Mouse (Mus musculus) neural tube, embryonic 14.5 days (tissue): Measurements from ENCODE around the gene Add3. TPM values are rescaled to one million over a fixed set of nuclear protein-coding genes. Genes with fewer than 3 reads are reported as not detected.

Experiments
- ATAC-seq: fragments of 200-750 bp; cut with Nextera tagmentation; 2 replicates; pipeline ENCODE4 v1.8.0; 2017; ENCODE audit warnings: low read depth, mild to moderate bottlenecking, moderate TSS enrichment, moderate library complexity
- H3K27ac ChIP-seq: fragments of 300-500 bp; sonication (generic); 2 replicates; pipeline ENCODE4 v1.5.1; 2014; ENCODE audit warnings: low read depth, mild to moderate bottlenecking, control low read depth, low read length, moderate library complexity, mixed read lengths
- H3K27me3 ChIP-seq: fragments of 300-500 bp; sonication (generic); 2 replicates; pipeline ENCODE4 v1.6.1; 2014; ENCODE audit warnings: low read length; ENCODE audit not compliant: control insufficient read depth, insufficient read depth
- H3K36me3 ChIP-seq: fragments of 300-500 bp; sonication (generic); 2 replicates; pipeline ENCODE4 v1.6.1; 2014; ENCODE audit warnings: low read length, mixed read lengths; ENCODE audit not compliant: control insufficient read depth, insufficient read depth
- H3K4me1 ChIP-seq: fragments of 300-500 bp; sonication (generic); 2 replicates; pipeline ENCODE4 v1.6.1; 2014; ENCODE audit warnings: low read length; ENCODE audit not compliant: control insufficient read depth, insufficient read depth
- H3K4me2 ChIP-seq: fragments of 300-500 bp; sonication (generic); 2 replicates; pipeline ENCODE4 v1.6.1; 2014; ENCODE audit warnings: mild to moderate bottlenecking, low read depth, low read length, control low read depth
- H3K4me3 ChIP-seq: fragments of 300-500 bp; sonication (generic); 2 replicates; pipeline ENCODE4 v1.5.1; 2014; ENCODE audit warnings: low read depth, low read length, control low read depth, mixed read lengths
- H3K9ac ChIP-seq: fragments of 300-500 bp; sonication (generic); replicated peaks from 2 replicates; pipeline ENCODE4 v1.6.1; 2014; ENCODE audit warnings: low read depth, mild to moderate bottlenecking, control low read depth, low read length, mixed read lengths
- H3K9me3 ChIP-seq: fragments of 300-500 bp; sonication (generic); 2 replicates; pipeline ENCODE4 v1.6.1; 2016; ENCODE audit warnings: low read length; ENCODE audit not compliant: control insufficient read depth
- WGBS: fragments of 180-500 bp; shearing (Covaris S2); extraction: QIAGEN DNeasy Blood & Tissue Kit; methylation state at CpG from one replicate; pipeline ENCODE4 v1.1.7; 2014; 5-methylcytosine and 5-hydroxymethylcytosine counted together
- polyA plus RNA-seq: library from polyadenylated mRNA; unstranded; fragments of >200 nt; fragmentation: Nextera tagmentation; extraction: Ambion mirVana; gene quantifications from 2 replicates; pipeline ENCODE4 v1.2.1, GENCODE M21; 2014

Gene Add3
- polyA plus RNA-seq, 1 experiment from 2014 or later, result 26.3 TPM

- Histone ChIP-seq H3K9me3 (no peaks in the 10 kb centered on the region), H3K27ac (no peak overlapping the region), H3K27me3 (no peaks in the 10 kb centered on the region), H3K4me3 (no peak overlapping the region), H3K36me3 (no peaks in the 10 kb centered on the region), H3K9ac (no peak overlapping the region), H3K4me1 (peaks cover 9% of the 10 kb centered on the region), H3K4me2 (no peak overlapping the region)
- WGBS, result 82% methylated on average over 7 of the region's 7 CpGs
- no peak for ATAC-seq
Measured at GRCm38 (mm10) chr19:53262061-53262460, 121.8 kb downstream of the Add3 start.

- 22% methylated on average over 22 of the region's 23 CpGs for WGBS
- Histone ChIP-seq H3K4me1 (peaks cover 9% of the 10 kb centered on the region), H3K27ac (no peak overlapping the region), H3K36me3 (no peaks in the 10 kb centered on the region), H3K9me3 (no peaks in the 10 kb centered on the region), H3K4me3 (no peak overlapping the region), H3K27me3 (no peaks in the 10 kb centered on the region), H3K9ac (no peak overlapping the region), H3K4me2 (peak overlapping the region; percentile 32)
- ATAC-seq, result no peak
Measured at GRCm38 (mm10) chr19:53263859-53264733, 123.9 kb downstream of the Add3 start.

DNA sequence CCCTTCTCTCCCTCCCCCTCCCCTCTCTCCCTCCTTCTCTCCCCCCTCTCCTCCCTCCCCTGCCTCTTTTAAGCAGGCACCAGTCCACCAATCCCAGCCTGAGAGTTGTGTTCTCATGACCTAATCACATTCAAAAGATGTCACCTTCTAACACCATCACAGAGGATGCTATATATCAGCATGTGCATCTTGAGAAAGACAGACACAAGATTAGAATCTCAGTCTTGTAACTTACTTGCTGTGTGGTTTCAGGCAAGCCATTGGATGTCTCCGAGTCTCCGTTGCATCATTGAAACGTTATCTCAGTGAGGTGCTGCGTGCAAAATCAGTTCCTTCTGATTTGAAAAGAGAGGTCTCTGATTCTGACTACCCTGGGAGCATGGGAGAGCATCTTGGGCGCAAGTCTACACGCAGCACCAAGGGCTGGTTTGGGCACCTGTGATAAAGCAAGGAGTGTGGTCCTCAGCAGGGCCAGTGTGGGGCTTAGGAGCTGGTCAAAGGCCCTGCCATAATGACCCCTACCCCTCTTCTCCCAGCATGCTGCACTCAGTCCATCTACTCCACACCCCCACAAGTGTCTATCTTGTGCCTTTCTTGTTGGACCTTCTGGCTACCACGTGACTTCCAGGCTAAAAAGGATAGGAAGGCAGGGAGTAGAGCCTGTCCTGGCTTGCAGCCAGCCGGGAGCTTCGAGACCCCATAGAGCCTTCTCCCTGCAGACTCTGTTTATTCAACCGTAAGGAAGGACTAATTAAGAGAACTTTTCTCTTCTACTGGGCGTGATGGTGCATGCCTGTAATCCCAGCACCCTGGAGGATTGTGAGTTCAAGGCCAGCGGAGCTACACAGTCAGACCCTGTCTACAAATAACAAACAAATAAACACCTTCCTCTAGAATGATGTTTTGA, 124.8 kb downstream of the Add3 start:
- H3K4me3 ChIP-seq, result no peak overlapping the region
- H3K27ac ChIP-seq, result no peak overlapping the region
- ATAC-seq, result peak; percentile 66
- no peaks in the 10 kb centered on the region for H3K27me3 ChIP-seq
- no peaks in the 10 kb centered on the region for H3K9me3 ChIP-seq
- no peak overlapping the region for H3K9ac ChIP-seq
- peaks cover 9% of the 10 kb centered on the region for H3K4me1 ChIP-seq
- 53% methylated on average over 12 of the region's 12 CpGs for WGBS
- H3K36me3 ChIP-seq, result no peaks in the 10 kb centered on the region
- no peak overlapping the region for H3K4me2 ChIP-seq

DNA sequence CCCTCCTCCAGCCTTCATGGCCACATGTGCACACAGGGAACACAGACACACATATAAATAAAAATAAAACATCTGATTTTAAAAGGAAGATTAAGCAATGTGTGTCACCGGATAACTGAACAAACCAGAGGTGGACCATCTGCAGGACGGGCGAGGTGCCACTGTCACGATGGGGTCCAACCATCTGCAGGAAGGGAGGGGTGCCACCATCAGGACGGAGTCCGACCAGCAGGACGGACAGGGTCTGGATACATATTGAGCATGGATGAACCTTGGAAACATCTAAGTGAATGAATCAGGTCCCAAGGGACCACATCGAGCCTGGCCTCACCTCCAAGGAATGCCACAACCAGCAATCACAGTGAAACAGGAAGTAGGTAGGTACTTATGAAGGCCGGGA, 127.1 kb downstream of the Add3 start:
- ATAC-seq, result no peak
- H3K4me2 ChIP-seq, result no peak overlapping the region
- H3K9ac ChIP-seq, result no peak overlapping the region
- H3K36me3 ChIP-seq, result no peaks in the 10 kb centered on the region
- 93% methylated on average over 9 of the region's 9 CpGs for WGBS
- no peak overlapping the region for H3K27ac ChIP-seq
- H3K4me3 ChIP-seq, result no peak overlapping the region
- peaks cover 9% of the 10 kb centered on the region for H3K4me1 ChIP-seq
- H3K9me3 ChIP-seq, result no peaks in the 10 kb centered on the region
- H3K27me3 ChIP-seq, result no peaks in the 10 kb centered on the region

GRCm38 (mm10) chr19:53273055-53273722, 132.9 kb downstream of the Add3 start:
- Histone ChIP-seq H3K4me2 (no peak overlapping the region), H3K9me3 (no peaks in the 10 kb centered on the region), H3K27ac (no peak overlapping the region), H3K36me3 (no peaks in the 10 kb centered on the region), H3K27me3 (no peaks in the 10 kb centered on the region), H3K4me1 (no peaks in the 10 kb centered on the region), H3K9ac (no peak overlapping the region), H3K4me3 (no peak overlapping the region)
- no peak for ATAC-seq
- WGBS, result 87% methylated on average over 17 of the region's 17 CpGs

DNA sequence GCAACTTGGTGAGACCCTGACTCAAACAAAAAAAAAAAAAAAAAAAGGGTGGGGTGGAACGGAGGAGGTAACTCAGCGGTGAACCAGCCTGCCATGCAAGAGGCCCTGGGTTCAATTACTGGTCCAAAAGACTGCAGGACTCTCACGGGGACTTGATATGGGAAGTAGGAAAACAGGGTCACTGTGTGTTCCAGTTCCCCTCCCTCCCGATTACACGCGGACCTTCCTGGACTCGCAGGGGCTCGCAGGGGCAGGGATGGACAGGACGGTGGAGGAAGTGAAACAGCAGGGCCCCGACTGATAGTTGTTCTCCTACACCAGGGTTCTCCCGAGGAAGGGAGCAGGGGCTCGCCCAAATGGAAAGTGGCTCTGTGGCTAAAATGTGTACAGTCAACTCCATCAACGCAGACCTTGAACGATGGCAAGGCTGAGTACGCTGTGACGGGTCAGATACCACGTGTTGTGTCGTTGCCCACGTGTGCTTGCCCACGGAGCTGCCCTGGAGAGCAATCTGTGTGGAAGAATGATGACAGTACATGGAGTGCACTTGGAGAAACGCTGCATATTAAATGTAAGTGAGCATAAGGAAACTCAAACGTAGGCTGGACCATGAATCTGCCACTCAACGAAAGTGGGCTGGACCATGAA, 133.7 kb downstream of the Add3 start:
- no peak overlapping the region for H3K27ac ChIP-seq
- no peak overlapping the region for H3K4me3 ChIP-seq
- H3K4me2 ChIP-seq, result no peak overlapping the region
- H3K4me1 ChIP-seq, result no peaks in the 10 kb centered on the region
- no peak overlapping the region for H3K9ac ChIP-seq
- ATAC-seq, result no peak
- H3K36me3 ChIP-seq, result no peaks in the 10 kb centered on the region
- WGBS, result 87% methylated on average over 23 of the region's 23 CpGs
- no peaks in the 10 kb centered on the region for H3K9me3 ChIP-seq
- H3K27me3 ChIP-seq, result no peaks in the 10 kb centered on the region

DNA sequence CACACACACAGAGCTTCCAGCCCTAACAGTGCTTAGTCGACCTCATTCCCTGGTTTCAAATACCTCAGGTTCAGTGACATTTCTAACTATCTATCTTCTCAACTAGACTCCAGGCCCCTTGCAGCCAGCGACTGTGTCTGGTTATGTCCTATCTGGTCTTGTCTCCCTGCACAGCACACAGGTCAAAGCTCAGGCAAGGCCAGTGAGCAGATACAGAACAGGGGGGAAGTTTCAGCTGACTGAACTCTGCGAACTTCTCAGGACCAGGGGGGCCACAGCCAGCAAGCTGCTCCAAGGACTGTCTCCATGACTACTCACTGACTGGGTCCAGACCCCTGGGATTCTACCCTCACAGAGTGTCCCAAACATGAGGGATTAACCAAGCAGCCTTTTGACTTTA, 135.0 kb downstream of the Add3 start:
- no peaks in the 10 kb centered on the region for H3K27me3 ChIP-seq
- 63% methylated on average over 3 of the region's 3 CpGs for WGBS

GRCm38 (mm10) chr19:53276902-53277707, 136.9 kb downstream of the Add3 start:
- 74% methylated on average over 19 of the region's 19 CpGs for WGBS
- no peak overlapping the region for H3K9ac ChIP-seq
- no peak overlapping the region for H3K4me2 ChIP-seq
- H3K4me1 ChIP-seq, result 0 out of 2 replicates have a peak, but pooled peaks cover under 1% of the 10 kb centered on the region
- no peak for ATAC-seq
- H3K36me3 ChIP-seq, result no peaks in the 10 kb centered on the region
- no peak overlapping the region for H3K4me3 ChIP-seq
- no peaks in the 10 kb centered on the region for H3K9me3 ChIP-seq
- H3K27me3 ChIP-seq, result no peaks in the 10 kb centered on the region
- no peak overlapping the region for H3K27ac ChIP-seq

More for the DNA sequence above, 135.0 kb downstream of the Add3 start:
- Histone ChIP-seq H3K4me3 (no peak overlapping the region), H3K4me1 (no peaks in the 10 kb centered on the region), H3K36me3 (no peaks in the 10 kb centered on the region), H3K4me2 (no peak overlapping the region), H3K27ac (no peak overlapping the region), H3K9ac (no peak overlapping the region), H3K9me3 (no peaks in the 10 kb centered on the region)
- no peak for ATAC-seq
